Mouse (Mus musculus) myocyte (in vitro differentiated cells): ENCODE measurements at regions not wholly inside any gene's neighbourhood (a gene's known extent, or its start where the extent isn't known, plus 50 kb on each side); places are given as distances from the start of the nearest gene placed in this dataset.

Source experiments
- CEBPB ChIP-seq: IDR thresholded peaks from 2 replicates; pipeline ENCODE4 v1.6.1; 2011; ENCODE audit warnings: mild to moderate bottlenecking, moderate library complexity; ENCODE audit not compliant: poor library complexity, insufficient read depth, severe bottlenecking
- E2F4 ChIP-seq: IDR thresholded peaks from one replicate; pipeline ENCODE4 v1.6.1; 2011; ENCODE audit warnings: mild to moderate bottlenecking, control low read depth, moderate library complexity; ENCODE audit not compliant: insufficient read depth
- MAX ChIP-seq: IDR thresholded peaks from one replicate; pipeline ENCODE4 v1.6.1; 2011; ENCODE audit warnings: low read depth, mild to moderate bottlenecking, control low read depth
- MYOD1 ChIP-seq, 3 experiments: IDR thresholded peaks; one replicate each; pipeline ENCODE4 v1.6.1; 2011; ENCODE audit warnings: control low read depth in 2 of 3, low read depth in 2 of 3, mild to moderate bottlenecking in 2 of 3, moderate library complexity in 1 of 3; ENCODE audit not compliant: insufficient read length in 2 of 3, control insufficient read depth in 1 of 3
- POLR2A ChIP-seq: IDR thresholded peaks from one replicate; pipeline ENCODE4 v1.6.1; 2011; ENCODE audit warnings: low read depth, mild to moderate bottlenecking, control low read depth, moderate library complexity; ENCODE audit not compliant: insufficient read length
- POLR2AphosphoS2 ChIP-seq: IDR thresholded peaks from one replicate; pipeline ENCODE4 v1.6.1; 2011; ENCODE audit warnings: low read depth, control low read depth; ENCODE audit not compliant: insufficient read length
- SRF ChIP-seq: IDR thresholded peaks from one replicate; pipeline ENCODE4 v1.6.1; 2011; ENCODE audit warnings: low read depth; ENCODE audit not compliant: control insufficient read depth, insufficient read length
- TCF12 ChIP-seq: IDR thresholded peaks from one replicate; pipeline ENCODE4 v1.6.1; 2011; ENCODE audit warnings: mild to moderate bottlenecking, control low read depth; ENCODE audit not compliant: poor library complexity, insufficient read depth, severe bottlenecking
- TCF3 ChIP-seq: IDR thresholded peaks from one replicate; pipeline ENCODE4 v1.6.1; 2011; ENCODE audit warnings: low read depth, control low read depth; ENCODE audit not compliant: insufficient read length
- USF1 ChIP-seq: IDR thresholded peaks from one replicate; pipeline ENCODE4 v1.6.1; 2011; ENCODE audit warnings: low read depth, mild to moderate bottlenecking, control low read depth, moderate library complexity

- TF ChIP-seq POLR2A (no peak), E2F4 (no peak), POLR2AphosphoS2 (no peak), TCF12 (no peak), USF1 (no peak), MAX (no peak), CEBPB (no peak), MYOD1 (IDR thresholded peaks at IDR 0.05; ENCODE audit: control insufficient read depth in 1 of 3, insufficient read length in 2 of 3, low read depth in 2 of 3) (no peak), TCF3 (no peak), SRF (no peak)
These were observed 195.5 kb upstream of the Atp2b1 start for GRCm38 (mm10) chr10:98718706-98719105.
